Mouse (Mus musculus) CD4-positive, CD25-positive, alpha-beta regulatory T cell, adult 2 months (primary cell): ENCODE results near the gene Umad1.

Experiments
- DNase-seq: peaks from one replicate; pipeline ENCODE4 v3.0.0-alpha.2; 2012; ENCODE audit warnings: low read depth, low spot score

Umad1 gene

DNA sequence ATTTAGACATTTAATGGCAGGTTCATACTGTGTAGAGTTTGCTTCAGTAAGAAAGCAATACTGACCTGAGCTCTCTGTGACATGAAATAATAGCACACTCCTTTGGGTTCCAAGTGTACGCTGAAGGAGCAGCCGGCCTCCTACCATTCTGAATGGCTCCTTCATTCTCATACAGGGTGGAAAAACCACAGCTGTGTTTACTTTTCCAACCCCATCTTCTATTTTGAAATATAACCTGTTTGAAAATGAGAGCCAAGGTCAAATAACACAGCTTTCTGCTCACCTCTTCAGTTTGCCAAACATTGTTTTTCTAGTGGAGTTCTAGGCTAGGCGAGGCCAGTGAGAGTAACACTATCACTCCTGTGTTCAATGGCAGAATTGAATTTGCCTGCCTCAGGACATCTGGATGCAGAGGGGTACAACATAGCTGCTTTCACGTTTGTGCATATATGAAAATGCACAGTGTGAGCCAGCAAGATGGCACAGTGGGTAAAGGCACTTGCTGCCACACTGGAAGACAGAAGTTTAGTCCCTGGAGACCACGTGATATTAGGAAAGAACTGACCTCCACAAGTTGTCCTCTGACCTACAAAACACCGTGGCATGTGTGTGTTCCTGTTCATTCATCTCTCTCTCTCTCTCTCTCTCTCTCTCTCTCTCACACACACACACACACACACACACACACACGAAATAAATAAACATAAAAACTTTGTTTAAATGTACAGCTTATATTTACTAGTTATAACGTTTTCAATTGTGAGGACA, 157.9 kb downstream of the Umad1 start:
- DNase-seq = no peak

- DNase-seq = no peak
Observed at GRCm38 (mm10) chr6:8419485-8420186, 160.5 kb downstream of the Umad1 start.

- no peak for DNase-seq
Observed at GRCm38 (mm10) chr6:8420187-8420503, 161.1 kb downstream of the Umad1 start.

DNA sequence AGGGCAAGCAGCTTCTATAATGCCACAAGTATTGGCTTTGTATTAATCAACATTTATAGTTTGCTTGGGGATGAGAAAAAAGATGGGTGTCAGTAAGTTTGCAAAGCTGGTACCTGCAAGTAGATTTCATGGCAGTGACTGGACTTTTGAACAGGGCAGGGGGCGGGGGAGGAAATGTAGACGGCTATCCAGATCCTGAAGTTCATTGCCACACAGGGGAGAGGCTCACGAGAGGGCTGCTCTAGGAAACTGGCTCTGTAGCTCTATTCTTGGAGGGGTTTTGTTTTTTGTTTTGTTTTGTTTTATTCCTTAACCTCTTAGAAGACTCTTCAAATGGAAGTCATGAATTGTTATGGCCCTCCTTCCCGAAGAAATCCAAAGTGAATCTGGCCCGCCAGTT, 162.3 kb downstream of the Umad1 start:
- no peak for DNase-seq

GRCm38 (mm10) chr6:8421959-8422581, 163.0 kb downstream of the Umad1 start:
- no peak for DNase-seq

DNA sequence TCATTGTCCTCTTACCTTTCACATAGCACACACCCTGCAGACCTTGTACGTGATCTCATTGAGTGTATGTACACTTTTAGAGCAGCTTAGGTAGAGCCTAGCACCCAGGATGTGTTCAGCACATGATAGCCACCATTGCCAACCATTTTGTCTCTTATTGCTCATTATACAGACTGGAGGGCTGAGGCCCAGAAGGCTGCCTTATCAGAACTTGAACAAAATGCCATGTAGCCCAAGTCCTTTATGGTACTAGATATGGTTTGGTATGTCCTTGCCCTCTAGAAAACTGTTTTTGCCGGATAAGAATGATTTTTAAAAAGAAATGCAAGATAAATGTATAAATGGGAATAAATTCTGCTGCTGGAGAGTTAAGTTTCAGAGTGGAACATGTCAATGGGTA, 164.1 kb downstream of the Umad1 start:
- DNase-seq = no peak

GRCm38 (mm10) chr6:8427692-8428091, 168.6 kb downstream of the Umad1 start:
- no peak for DNase-seq

DNA sequence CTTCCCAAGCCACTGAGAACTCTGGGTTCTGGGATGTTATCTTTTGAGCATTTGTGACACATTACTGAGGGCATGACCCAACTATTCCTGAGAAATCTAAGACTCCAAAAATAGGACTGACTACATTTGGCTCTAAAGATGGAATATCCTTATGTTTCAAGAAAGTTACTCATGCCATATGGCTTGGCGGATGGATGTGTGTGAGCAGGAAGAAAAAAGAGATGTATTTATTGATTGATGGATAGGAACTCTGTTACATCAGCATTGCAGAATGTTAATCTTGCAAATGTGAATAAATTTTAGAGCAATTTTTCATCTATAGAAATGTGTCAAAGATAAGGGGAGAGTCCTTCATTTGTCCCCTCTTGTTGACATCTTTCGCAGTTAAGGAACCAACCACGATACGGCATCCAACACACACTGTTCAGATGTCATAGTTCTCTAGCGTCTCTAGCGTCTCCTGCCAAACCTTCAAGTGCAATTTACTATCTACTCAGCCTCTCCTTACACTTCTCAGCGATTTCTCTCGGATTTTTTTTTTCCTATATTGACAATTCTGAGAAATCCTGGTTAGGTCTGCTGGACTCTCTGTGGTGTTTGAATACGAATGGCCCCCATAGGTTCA, 171.6 kb downstream of the Umad1 start:
- no peak for DNase-seq

GRCm38 (mm10) chr6:8433179-8433578, 174.1 kb downstream of the Umad1 start:
- DNase-seq = no peak

DNA sequence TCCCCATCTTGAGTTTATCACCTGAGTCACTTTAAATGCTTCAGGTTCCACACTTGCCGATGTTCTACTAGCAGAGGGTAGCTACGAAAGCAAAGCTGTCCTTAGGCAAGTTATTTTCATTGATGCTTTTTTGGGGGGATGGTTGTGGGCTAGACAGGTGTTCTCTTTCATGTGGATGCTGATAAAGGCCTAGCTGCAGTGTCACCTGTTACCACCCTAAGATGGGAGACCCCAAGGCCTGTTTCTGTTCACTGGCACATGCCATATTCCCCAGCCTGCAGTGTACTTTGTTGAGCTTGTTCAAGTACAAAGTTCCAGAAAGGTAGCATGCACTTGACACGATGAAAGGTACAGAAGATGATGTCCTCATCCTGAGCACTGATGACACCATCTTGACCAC, 178.8 kb downstream of the Umad1 start:
- DNase-seq = no peak

DNA sequence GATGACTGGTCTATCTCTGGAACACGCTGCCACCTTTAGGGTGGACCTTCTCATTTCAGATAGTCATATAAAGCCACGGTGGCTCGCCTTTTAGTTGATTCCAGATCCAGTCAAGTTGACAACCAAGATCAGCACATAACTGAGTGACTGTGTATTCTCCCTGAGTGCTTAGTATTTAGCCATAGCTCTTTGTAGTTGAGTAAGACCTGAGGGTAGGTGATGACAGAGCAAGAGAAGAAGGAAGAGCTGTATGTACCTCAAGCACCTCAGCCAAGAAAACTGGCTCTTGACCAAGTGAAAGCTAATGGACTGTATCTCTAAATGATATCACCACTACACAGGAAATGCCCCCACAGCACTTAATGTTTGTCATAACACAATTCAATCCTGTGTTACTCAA, 182.7 kb downstream of the Umad1 start:
- DNase-seq = no peak

- DNase-seq = no peak
Observed at GRCm38 (mm10) chr6:8446786-8447185, 187.7 kb downstream of the Umad1 start.

DNA sequence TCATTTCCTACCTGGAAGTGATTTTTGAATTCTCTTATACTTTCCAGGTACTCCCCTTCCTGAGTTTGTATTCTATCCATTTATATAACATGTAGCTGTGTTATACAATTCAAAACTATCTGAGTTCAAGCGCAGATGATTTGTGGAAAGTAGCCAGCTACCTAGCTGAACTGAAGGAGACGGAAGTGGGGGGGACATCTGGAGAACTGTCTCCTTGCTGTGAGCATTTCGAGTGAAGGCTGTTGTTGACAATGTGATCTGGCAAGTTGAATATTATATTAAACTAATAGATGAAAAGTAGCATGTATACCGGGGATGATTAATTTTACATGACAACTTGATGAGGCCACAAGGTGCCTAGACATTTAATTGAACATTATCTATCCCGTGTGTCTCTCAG, 196.5 kb downstream of the Umad1 start:
- DNase-seq = no peak

DNA sequence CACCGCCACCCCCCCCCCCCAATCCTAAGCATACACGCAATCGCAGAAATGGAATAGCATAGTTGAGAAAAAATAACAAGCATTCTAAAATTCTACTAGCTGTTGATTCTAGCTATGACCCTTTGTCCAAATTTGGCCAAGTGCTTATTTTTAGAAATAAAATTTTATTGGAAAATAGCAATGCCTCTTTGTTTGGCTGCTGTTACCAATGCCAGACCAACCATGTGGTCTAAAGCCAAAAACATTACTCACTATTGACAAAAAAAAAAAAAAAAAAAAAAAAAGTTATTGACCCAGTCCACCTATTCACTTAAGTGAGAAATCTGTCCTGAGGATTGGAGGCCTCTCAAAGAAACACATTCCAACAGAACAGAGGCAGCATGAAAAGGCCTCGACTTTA, 199.5 kb downstream of the Umad1 start:
- DNase-seq = no peak

DNA sequence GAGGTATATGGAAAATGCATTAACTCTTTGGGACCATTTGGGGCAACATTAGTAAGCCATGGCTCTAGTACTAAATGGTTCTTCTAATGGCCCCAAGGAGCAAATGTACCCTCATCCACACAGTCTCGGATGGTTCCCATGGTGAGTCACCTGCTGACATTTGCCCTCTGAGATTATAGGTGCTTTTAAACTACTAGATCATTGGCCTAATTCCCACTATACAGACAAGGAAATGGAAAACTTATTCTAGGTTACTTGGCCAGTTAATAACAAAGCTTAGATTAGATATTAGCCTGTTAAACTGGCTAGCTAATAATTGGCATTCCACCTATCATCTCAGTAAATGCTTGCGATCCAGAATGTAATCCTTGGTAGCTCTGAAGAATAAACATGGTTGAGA, 203.4 kb downstream of the Umad1 start:
- DNase-seq = no peak

DNA sequence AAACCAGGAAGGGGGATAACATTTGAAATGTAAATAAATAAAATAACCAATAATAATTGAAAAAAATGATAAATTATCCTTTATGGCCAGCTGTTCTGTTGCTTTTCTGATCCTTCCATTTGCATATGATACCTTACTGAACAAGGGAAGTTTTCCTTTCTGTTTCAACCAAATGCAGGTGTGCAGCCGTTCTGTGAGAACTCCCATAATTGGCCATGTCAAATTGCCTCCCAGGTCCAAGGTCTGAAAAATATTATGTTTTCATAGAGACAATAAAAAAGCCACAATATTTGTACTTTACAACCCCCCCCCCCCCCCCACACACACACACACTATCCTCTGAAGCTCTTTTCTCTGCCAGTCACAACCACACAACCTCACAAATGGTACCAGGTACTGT, 206.3 kb downstream of the Umad1 start:
- DNase-seq = no peak

GRCm38 (mm10) chr6:8465985-8466384, 206.9 kb downstream of the Umad1 start:
- DNase-seq = no peak

- no peak for DNase-seq
Observed at GRCm38 (mm10) chr6:8467667-8468337, 208.7 kb downstream of the Umad1 start.

DNA sequence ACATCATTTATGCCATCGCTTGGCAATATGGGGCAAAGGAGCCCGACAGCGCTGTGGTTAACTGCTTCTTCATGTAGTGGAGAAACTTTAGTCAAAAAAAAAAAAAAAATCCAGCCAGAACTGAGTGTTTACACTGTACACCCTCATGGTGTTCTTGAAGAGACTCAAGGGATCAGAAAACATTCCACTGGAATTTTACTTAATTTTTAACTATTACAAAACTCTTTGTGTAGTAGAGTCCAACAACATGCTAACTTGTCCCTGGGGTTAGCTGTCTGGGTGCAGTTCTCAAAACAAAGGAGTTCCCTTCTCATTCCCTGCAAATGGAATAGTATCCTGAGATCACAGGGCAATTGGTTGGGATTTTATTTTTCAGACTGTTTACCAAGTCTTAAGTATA, 210.8 kb downstream of the Umad1 start:
- DNase-seq = no peak

DNA sequence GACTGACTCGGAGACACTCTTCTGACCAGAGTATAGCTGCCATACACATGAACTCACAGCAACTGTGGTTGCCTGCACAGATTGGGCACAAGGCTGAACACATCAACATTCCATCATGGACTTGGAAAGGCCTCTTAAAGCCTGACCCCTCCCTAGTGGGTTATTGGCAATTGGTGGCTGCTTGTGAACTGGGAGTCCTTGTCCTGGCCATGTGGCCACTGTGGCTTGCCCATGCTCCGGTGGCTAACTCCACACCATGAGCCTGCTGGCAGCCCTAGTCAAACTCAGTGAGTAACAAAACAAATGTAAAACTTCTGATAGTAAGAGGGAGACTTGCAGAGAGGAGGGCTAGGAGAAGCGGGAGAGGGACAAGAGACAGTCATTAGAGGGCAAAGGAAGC, 213.0 kb downstream of the Umad1 start:
- DNase-seq = no peak

DNA sequence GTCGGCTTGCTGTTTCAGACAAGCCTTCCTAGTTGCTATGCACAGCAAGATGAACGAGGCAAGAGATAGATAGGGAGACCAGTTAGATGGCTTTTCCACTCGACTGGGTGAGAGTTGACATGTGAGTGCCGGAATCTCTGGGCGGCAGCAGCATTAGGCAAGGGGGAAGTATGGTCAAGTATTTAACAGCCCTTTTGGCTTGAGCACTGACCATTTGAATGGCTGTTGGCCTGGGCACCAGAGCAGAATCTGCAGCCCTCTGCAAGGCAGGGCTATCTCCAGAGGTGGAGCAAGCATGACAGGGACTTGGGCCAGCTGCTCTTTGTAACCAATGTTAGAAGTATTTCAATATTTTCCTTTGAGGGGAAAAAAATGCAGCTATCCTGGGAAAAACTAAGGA, 213.8 kb downstream of the Umad1 start:
- no peak for DNase-seq

DNA sequence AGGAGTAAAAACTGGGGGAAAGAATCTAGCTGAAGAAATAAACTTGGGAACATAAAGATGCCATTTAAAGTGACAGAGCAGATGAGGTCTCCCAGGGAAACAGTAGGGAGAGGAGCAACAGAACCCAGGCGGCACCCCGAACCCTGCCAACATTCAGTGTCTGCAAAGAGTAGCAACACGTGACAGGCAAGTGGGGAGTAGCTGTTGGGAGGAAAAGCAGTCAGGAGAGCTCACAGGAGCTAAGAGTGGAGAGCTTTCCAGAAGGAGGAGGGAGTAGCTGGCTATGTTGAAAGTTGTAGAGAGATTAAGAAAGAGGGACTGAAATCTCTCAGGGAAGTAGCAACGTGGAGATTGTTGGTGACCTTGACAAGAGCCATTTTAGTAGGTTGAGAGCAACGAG, 214.4 kb downstream of the Umad1 start:
- no peak for DNase-seq
